Mouse (Mus musculus) hindbrain, embryonic 10.5 days (tissue): ENCODE measurements at regions not wholly inside any gene's neighbourhood (a gene's known extent, or its start where the extent isn't known, plus 50 kb on each side); places are given as distances from the start of the nearest gene placed in this dataset.
A peak's percentile ranks its signal among the peaks of the same experiment; 100 is the strongest.
"Not testable (repeated sequence)": the region's sequence is repeated elsewhere in the genome, so short reads cannot be mapped to it uniquely, and the experiment has no call there.

ENCODE experiments used
- DNase-seq: peaks from one replicate; pipeline ENCODE4 v3.0.0-alpha.2; 2017; ENCODE audit warnings: low spot score
- H3K27ac ChIP-seq: fragments of 300-500 bp; sonication (generic); 2 replicates; pipeline ENCODE4 v1.5.1; 2016; ENCODE audit warnings: mild to moderate bottlenecking, moderate library complexity
- H3K27me3 ChIP-seq: fragments of 300-500 bp; sonication (generic); 2 replicates; pipeline ENCODE4 v1.6.1; 2016; ENCODE audit warnings: mild to moderate bottlenecking; ENCODE audit not compliant: poor library complexity, insufficient read depth, severe bottlenecking
- H3K36me3 ChIP-seq: fragments of 300-500 bp; sonication (generic); 2 replicates; pipeline ENCODE4 v1.6.1; 2016; ENCODE audit warnings: mild to moderate bottlenecking, moderate library complexity
- H3K4me1 ChIP-seq: fragments of 300-500 bp; sonication (generic); replicated peaks from 2 replicates; pipeline ENCODE4 v1.6.1; 2016; ENCODE audit warnings: mild to moderate bottlenecking
- H3K4me3 ChIP-seq: fragments of 300-500 bp; sonication (generic); 2 replicates; pipeline ENCODE4 v1.5.1; 2016; ENCODE audit warnings: mild to moderate bottlenecking, moderate library complexity
- H3K9me3 ChIP-seq: fragments of 300-500 bp; sonication (generic); 2 replicates; pipeline ENCODE4 v1.6.1; 2016; ENCODE audit warnings: mild to moderate bottlenecking, moderate library complexity
- WGBS: fragments of 180-500 bp; shearing (Covaris S2); methylation state at CpG from one replicate; pipeline ENCODE4 v1.1.7; 2016; 5-methylcytosine and 5-hydroxymethylcytosine counted together

GRCm38 (mm10) chr14:18462381-18462780 is 130.7 kb upstream of the Ube2e1 start:
- H3K36me3 ChIP-seq = no peaks in the 10 kb centered on the region
- H3K4me3 ChIP-seq = no peak overlapping the region
- 88% methylated on average over 4 of the region's 4 CpGs for WGBS
- no peaks in the 10 kb centered on the region for H3K27me3 ChIP-seq
- no peaks in the 10 kb centered on the region; the same call in 1 of the 2 replicates for H3K4me1 ChIP-seq
- no peak overlapping the region for H3K27ac ChIP-seq
- no peaks in the 10 kb centered on the region for H3K9me3 ChIP-seq
- DNase-seq = no peak

- H3K27ac ChIP-seq = no peak overlapping the region
- 78% methylated on average over 1 of the region's 1 CpGs for WGBS
Measured at GRCm38 (mm10) chr14:18448666-18449065, 117.0 kb upstream of the Ube2e1 start.

GRCm38 (mm10) chr14:18444492-18444891 is 112.8 kb upstream of the Ube2e1 start:
- H3K4me3 ChIP-seq = no peak overlapping the region
- no peaks in the 10 kb centered on the region for H3K36me3 ChIP-seq
- no peak overlapping the region for H3K27ac ChIP-seq
- H3K4me1 ChIP-seq = no peaks in the 10 kb centered on the region
- DNase-seq = no peak
- no peaks in the 10 kb centered on the region for H3K27me3 ChIP-seq
- H3K9me3 ChIP-seq = no peaks in the 10 kb centered on the region
- 83% methylated on average over 1 of the region's 1 CpGs for WGBS

More at GRCm38 (mm10) chr14:18448666-18449065, 117.0 kb upstream of the Ube2e1 start:
- no peaks in the 10 kb centered on the region for H3K4me1 ChIP-seq
- no peak overlapping the region for H3K4me3 ChIP-seq
- no peaks in the 10 kb centered on the region for H3K36me3 ChIP-seq
- H3K9me3 ChIP-seq = no peaks in the 10 kb centered on the region
- DNase-seq = no peak
- no peaks in the 10 kb centered on the region for H3K27me3 ChIP-seq

- not testable (repeated sequence) for H3K27ac ChIP-seq, H3K27me3 ChIP-seq, DNase-seq, H3K9me3 ChIP-seq, H3K4me3 ChIP-seq, H3K4me1 ChIP-seq, H3K36me3 ChIP-seq
- 33% methylated on average over 4 of the region's 4 CpGs for WGBS
Measured at GRCm38 (mm10) chr14:18428968-18429367, 97.3 kb upstream of the Ube2e1 start.

GRCm38 (mm10) chr14:18425887-18426286 is 94.2 kb upstream of the Ube2e1 start:
- Histone ChIP-seq H3K9me3 (no peaks in the 10 kb centered on the region), H3K27me3 (no peaks in the 10 kb centered on the region), H3K4me1 (0 out of 2 replicates have a peak, but pooled peaks cover 3% of the 10 kb centered on the region), H3K4me3 (no peak overlapping the region), H3K36me3 (no peaks in the 10 kb centered on the region), H3K27ac (no peak overlapping the region)
- no peak for DNase-seq

GRCm38 (mm10) chr14:18416839-18417238 is 85.2 kb upstream of the Ube2e1 start:
- Histone ChIP-seq H3K27ac (no peak overlapping the region), H3K4me3 (no peak overlapping the region), H3K27me3 (no peaks in the 10 kb centered on the region), H3K9me3 (no peaks in the 10 kb centered on the region), H3K36me3 (no peaks in the 10 kb centered on the region), H3K4me1 (peaks cover 5% of the 10 kb centered on the region)
- 3% methylated on average over 2 of the region's 2 CpGs for WGBS
- DNase-seq = peak; percentile 20

- Histone ChIP-seq H3K27ac (no peak overlapping the region), H3K4me3 (no peak overlapping the region), H3K36me3 (no peaks in the 10 kb centered on the region), H3K27me3 (no peaks in the 10 kb centered on the region), H3K4me1 (peaks cover 5% of the 10 kb centered on the region), H3K9me3 (no peaks in the 10 kb centered on the region)
- no peak for DNase-seq
- WGBS = 77% methylated on average over 4 of the region's 4 CpGs
Measured at GRCm38 (mm10) chr14:18416319-18416718, 84.7 kb upstream of the Ube2e1 start.

- no peak for DNase-seq
- no peak overlapping the region for H3K4me3 ChIP-seq
- no peaks in the 10 kb centered on the region for H3K27me3 ChIP-seq
- H3K27ac ChIP-seq = no peak overlapping the region
- no peaks in the 10 kb centered on the region for H3K36me3 ChIP-seq
- peaks cover 7% of the 10 kb centered on the region; the same call in 1 of the 2 replicates for H3K9me3 ChIP-seq
- 92% methylated on average over 4 of the region's 4 CpGs for WGBS
- H3K4me1 ChIP-seq = no peaks in the 10 kb centered on the region
Measured at GRCm38 (mm10) chr14:18398953-18399352, 67.3 kb upstream of the Ube2e1 start.

GRCm38 (mm10) chr14:18396206-18396764 is 64.6 kb upstream of the Ube2e1 start:
- 93% methylated on average over 8 of the region's 8 CpGs for WGBS
- Histone ChIP-seq H3K4me1 (no peaks in the 10 kb centered on the region), H3K9me3 (no peaks in the 10 kb centered on the region), H3K4me3 (no peak overlapping the region), H3K27ac (no peak overlapping the region), H3K27me3 (no peaks in the 10 kb centered on the region), H3K36me3 (no peaks in the 10 kb centered on the region)
- no peak for DNase-seq

- Histone ChIP-seq H3K4me1 (no peaks in the 10 kb centered on the region), H3K9me3 (no peaks in the 10 kb centered on the region), H3K36me3 (no peaks in the 10 kb centered on the region), H3K27ac (no peak overlapping the region), H3K4me3 (no peak overlapping the region), H3K27me3 (no peaks in the 10 kb centered on the region)
- no peak for DNase-seq
- 90% methylated on average over 3 of the region's 3 CpGs for WGBS
Measured at GRCm38 (mm10) chr14:18394071-18394745, 62.5 kb upstream of the Ube2e1 start.

- no peaks in the 10 kb centered on the region for H3K27me3 ChIP-seq
- no peaks in the 10 kb centered on the region for H3K4me1 ChIP-seq
- no peak overlapping the region for H3K4me3 ChIP-seq
- no peak overlapping the region for H3K27ac ChIP-seq
- WGBS = 88% methylated on average over 3 of the region's 3 CpGs
- no peaks in the 10 kb centered on the region for H3K9me3 ChIP-seq
- DNase-seq = no peak
- H3K36me3 ChIP-seq = no peaks in the 10 kb centered on the region
Measured at GRCm38 (mm10) chr14:18391824-18392486, 60.3 kb upstream of the Ube2e1 start.

GRCm38 (mm10) chr14:18389390-18389789 is 57.7 kb upstream of the Ube2e1 start:
- Histone ChIP-seq H3K27ac (no peak overlapping the region), H3K27me3 (no peaks in the 10 kb centered on the region), H3K4me3 (no peak overlapping the region), H3K9me3 (0 out of 2 replicates have a peak, but pooled peaks cover 3% of the 10 kb centered on the region), H3K36me3 (no peaks in the 10 kb centered on the region), H3K4me1 (no peaks in the 10 kb centered on the region)
- whole genome bisulfite sequencing = 91% methylated on average over 6 of the region's 6 CpGs
- no peak for DNase-seq

GRCm38 (mm10) chr14:18385953-18386668 is 54.5 kb upstream of the Ube2e1 start:
- WGBS = 77% methylated on average over 6 of the region's 6 CpGs
- Histone ChIP-seq H3K36me3 (no peaks in the 10 kb centered on the region), H3K4me1 (no peaks in the 10 kb centered on the region), H3K27me3 (no peaks in the 10 kb centered on the region), H3K4me3 (no peak overlapping the region), H3K27ac (no peak overlapping the region), H3K9me3 (0 out of 2 replicates have a peak, but pooled peaks cover 3% of the 10 kb centered on the region)
- no peak for DNase-seq
